Mouse (Mus musculus) hindbrain, embryonic 11.5 days (tissue): ENCODE measurements around the gene Lbx2. TPM values are rescaled to one million over a fixed set of nuclear protein-coding genes. Genes with fewer than 3 reads are reported as not detected.

Experiments
- ATAC-seq: fragments of 200-750 bp; cut with Nextera tagmentation; 2 replicates; pipeline ENCODE4 v1.8.0; 2017; ENCODE audit warnings: mild to moderate bottlenecking, moderate TSS enrichment, moderate library complexity; ENCODE audit not compliant: low FRiP score
- DNase-seq: peaks from one replicate; pipeline ENCODE4 v3.0.0-alpha.2; 2015; ENCODE audit warnings: low spot score
- H3K27ac ChIP-seq: fragments of 300-500 bp; sonication (generic); 2 replicates; pipeline ENCODE4 v1.5.1; 2014; ENCODE audit warnings: mild to moderate bottlenecking, low read depth, low read length
- H3K27me3 ChIP-seq: fragments of 300-500 bp; sonication (generic); 2 replicates; pipeline ENCODE4 v1.6.1; 2014; ENCODE audit warnings: mild to moderate bottlenecking, low read length, moderate library complexity, mixed read lengths; ENCODE audit not compliant: control insufficient read depth, insufficient read depth
- H3K36me3 ChIP-seq: fragments of 300-500 bp; sonication (generic); 2 replicates; pipeline ENCODE4 v1.6.1; 2014; ENCODE audit warnings: mild to moderate bottlenecking, low read length, moderate library complexity, mixed read lengths; ENCODE audit not compliant: control insufficient read depth, insufficient read depth
- H3K4me1 ChIP-seq: fragments of 300-500 bp; sonication (generic); replicated peaks from 2 replicates; pipeline ENCODE4 v1.6.1; 2014; ENCODE audit warnings: low read length, mixed read lengths; ENCODE audit not compliant: control insufficient read depth, insufficient read depth
- H3K4me2 ChIP-seq: fragments of 300-500 bp; sonication (generic); replicated peaks from 2 replicates; pipeline ENCODE4 v1.6.1; 2014; ENCODE audit warnings: mild to moderate bottlenecking, low read depth, low read length
- H3K4me3 ChIP-seq: fragments of 300-500 bp; sonication (generic); 2 replicates; pipeline ENCODE4 v1.5.1; 2014; ENCODE audit warnings: low read depth, low read length
- H3K9ac ChIP-seq: fragments of 300-500 bp; sonication (generic); 2 replicates; pipeline ENCODE4 v1.6.1; 2014; ENCODE audit warnings: low read depth, low read length
- H3K9me3 ChIP-seq: fragments of 300-500 bp; sonication (generic); 2 replicates; pipeline ENCODE4 v1.6.1; 2016; ENCODE audit warnings: low read length; ENCODE audit not compliant: control insufficient read depth
- WGBS: fragments of 180-500 bp; shearing (Covaris S2); extraction: QIAGEN DNeasy Blood & Tissue Kit; methylation state at CpG from one replicate; pipeline ENCODE4 v1.1.7; 2014; 5-methylcytosine and 5-hydroxymethylcytosine counted together
- polyA plus RNA-seq: library from polyadenylated mRNA; unstranded; fragments of >200 nt; fragmentation: Nextera tagmentation; extraction: Ambion mirVana; gene quantifications from 2 replicates; pipeline ENCODE4 v1.2.1, GENCODE M21; 2014

The Lbx2 gene
- 0.38 TPM in 1 of 2 replicates, not detected in the other for polyA plus RNA-seq

- no peak for ATAC-seq
- no peak within 1 kb of the TSS; the same call in 1 of the 2 replicates for H3K4me3 ChIP-seq
- no peak for DNase-seq
Measured at GRCm38 (mm10) chr6:83086121-83087035, at the start of gene Lbx2. Gene Lbx2 (plus strand): TSS chr6:83086367.

DNA sequence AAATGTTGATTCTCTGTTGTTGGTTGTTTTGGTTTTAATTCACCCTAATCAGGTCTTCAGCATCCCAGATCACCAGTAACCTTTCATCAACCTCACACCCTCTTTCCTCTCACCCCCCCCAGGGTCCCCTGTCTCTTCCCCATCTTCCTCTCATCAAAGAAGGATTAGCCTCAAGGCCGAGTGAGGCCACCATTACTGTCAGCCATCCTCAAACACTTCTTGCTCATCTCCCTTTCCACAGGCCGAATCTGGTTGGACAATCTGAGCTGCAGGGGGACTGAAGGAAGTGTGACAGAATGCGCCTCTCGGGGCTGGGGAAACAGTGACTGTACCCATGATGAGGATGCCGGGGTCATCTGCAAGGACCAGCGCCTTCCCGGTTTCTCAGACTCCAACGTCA lies 49.0 kb upstream of the Lbx2 start:
- ATAC-seq (no peak), DNase-seq (no peak)
- Histone ChIP-seq H3K27ac (no peak overlapping the region), H3K4me1 (peaks cover 8% of the 10 kb centered on the region), H3K4me2 (no peak overlapping the region), H3K9me3 (no peaks in the 10 kb centered on the region), H3K4me3 (no peak overlapping the region), H3K36me3 (no peaks in the 10 kb centered on the region), H3K9ac (no peak overlapping the region), H3K27me3 (peaks cover 13% of the 10 kb centered on the region)
- 82% methylated on average over 8 of the region's 8 CpGs for WGBS

More at GRCm38 (mm10) chr6:83086121-83087035, at the start of gene Lbx2:
- Histone ChIP-seq H3K9ac (no peak within 1 kb of the TSS), H3K4me1 (peaks cover 4% of the 10 kb centered on the region; the same call in 1 of the 2 replicates), H3K9me3 (no peaks in the 10 kb centered on the region), H3K4me2 (no peak within 1 kb of the TSS; the same call in 1 of the 2 replicates), H3K27me3 (peaks cover 70% of the 10 kb centered on the region), H3K36me3 (no peaks in the 10 kb centered on the region), H3K27ac (no peak within 1 kb of the TSS)
- WGBS = 3% methylated on average over 28 of the region's 42 CpGs

DNA sequence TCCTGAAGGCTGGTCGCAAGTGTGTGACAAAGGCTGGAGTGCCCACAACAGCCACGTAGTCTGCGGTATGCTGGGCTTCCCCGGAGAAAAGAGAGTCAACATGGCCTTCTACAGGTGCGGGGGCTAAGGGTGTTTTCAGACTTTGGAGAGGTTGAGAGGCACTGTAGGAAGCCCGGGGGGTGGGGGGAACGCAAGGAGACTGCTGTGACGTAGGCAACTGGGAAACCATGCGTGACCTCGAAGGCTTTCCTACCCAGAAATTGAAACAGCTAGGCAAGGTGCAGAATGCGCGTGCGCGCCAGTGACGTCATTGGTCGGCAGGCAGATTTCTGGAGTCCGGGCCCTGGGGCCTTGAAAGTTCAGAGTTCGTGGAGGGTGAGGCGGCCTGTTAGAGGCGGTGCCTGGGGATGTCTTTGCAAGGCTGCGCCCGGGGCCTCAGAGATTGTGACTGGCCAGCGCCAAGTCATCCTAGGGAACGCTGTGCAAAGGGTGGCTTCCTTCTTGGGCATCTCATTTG lies 47.6 kb upstream of the Lbx2 start:
- no peaks in the 10 kb centered on the region for H3K36me3 ChIP-seq
- peak overlapping the region; percentile 40 for H3K9ac ChIP-seq
- peak overlapping the region; percentile 53 for H3K4me2 ChIP-seq
- peak overlapping the region; percentile 7; the same call in 1 of the 2 replicates for H3K4me3 ChIP-seq
- DNase-seq (peak; percentile 92), ATAC-seq (peak; percentile 62)
- H3K27me3 ChIP-seq = 0 out of 2 replicates have a peak, but pooled peaks cover 5% of the 10 kb centered on the region
- WGBS = 9% methylated on average over 24 of the region's 24 CpGs
- no peak overlapping the region for H3K27ac ChIP-seq
- H3K9me3 ChIP-seq = no peaks in the 10 kb centered on the region
- H3K4me1 ChIP-seq = peaks cover 6% of the 10 kb centered on the region

DNA sequence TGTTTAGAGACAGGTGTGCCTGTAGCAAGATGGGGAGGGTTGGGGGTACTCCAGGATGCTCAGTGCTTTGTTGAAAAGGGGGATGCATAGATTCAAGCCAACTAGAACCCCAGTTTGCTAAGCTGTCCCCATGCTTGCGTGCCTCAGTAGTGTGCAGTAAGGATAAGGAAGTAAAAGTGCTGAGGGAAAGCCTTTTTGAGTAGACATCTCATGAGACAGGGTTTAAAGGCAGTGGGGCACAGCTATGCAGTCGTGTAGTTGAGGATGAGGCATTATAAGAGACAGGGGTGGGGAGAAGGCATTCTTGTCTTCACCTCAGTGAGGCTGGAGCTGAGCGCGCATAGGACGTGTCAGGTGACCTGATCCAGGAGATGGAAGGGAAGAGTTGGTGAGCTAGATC lies 45.6 kb upstream of the Lbx2 start:
- WGBS = 78% methylated on average over 5 of the region's 5 CpGs
- no peak for ATAC-seq
- no peak overlapping the region for H3K4me3 ChIP-seq

GRCm38 (mm10) chr6:83043561-83043960 lies 42.6 kb upstream of the Lbx2 start:
- ATAC-seq (no peak), DNase-seq (no peak)
- 67% methylated on average over 6 of the region's 6 CpGs for WGBS
- no peak overlapping the region for H3K9ac ChIP-seq
- no peaks in the 10 kb centered on the region for H3K9me3 ChIP-seq
- no peaks in the 10 kb centered on the region for H3K36me3 ChIP-seq
- no peak overlapping the region for H3K27ac ChIP-seq
- no peaks in the 10 kb centered on the region for H3K27me3 ChIP-seq
- H3K4me2 ChIP-seq = no peak overlapping the region
- H3K4me3 ChIP-seq = no peak overlapping the region
- peaks cover 3% of the 10 kb centered on the region; the same call in 1 of the 2 replicates for H3K4me1 ChIP-seq

More for the DNA sequence above, 45.6 kb upstream of the Lbx2 start:
- no peak for DNase-seq
- peaks cover 5% of the 10 kb centered on the region for H3K4me1 ChIP-seq
- H3K9me3 ChIP-seq = no peaks in the 10 kb centered on the region
- no peaks in the 10 kb centered on the region for H3K27me3 ChIP-seq
- H3K9ac ChIP-seq = no peak overlapping the region
- no peaks in the 10 kb centered on the region for H3K36me3 ChIP-seq
- H3K27ac ChIP-seq = no peak overlapping the region
- no peak overlapping the region for H3K4me2 ChIP-seq

GRCm38 (mm10) chr6:83043993-83044392 lies 42.2 kb upstream of the Lbx2 start:
- H3K27ac ChIP-seq = no peak overlapping the region
- ATAC-seq = no peak
- H3K4me3 ChIP-seq = no peak overlapping the region
- H3K9me3 ChIP-seq = no peaks in the 10 kb centered on the region
- no peaks in the 10 kb centered on the region for H3K4me1 ChIP-seq
- no peak overlapping the region for H3K9ac ChIP-seq
- no peak overlapping the region for H3K4me2 ChIP-seq
- no peaks in the 10 kb centered on the region for H3K36me3 ChIP-seq
- no peaks in the 10 kb centered on the region for H3K27me3 ChIP-seq
- DNase-seq = no peak
- WGBS = 91% methylated on average over 5 of the region's 5 CpGs

- no peaks in the 10 kb centered on the region for H3K9me3 ChIP-seq
- H3K9ac ChIP-seq = no peak overlapping the region
- no peaks in the 10 kb centered on the region for H3K27me3 ChIP-seq
- ATAC-seq = no peak
- WGBS = 63% methylated on average over 9 of the region's 9 CpGs
- H3K4me2 ChIP-seq = no peak overlapping the region
- H3K4me1 ChIP-seq = no peaks in the 10 kb centered on the region
- DNase-seq = no peak
- no peaks in the 10 kb centered on the region for H3K36me3 ChIP-seq
- H3K4me3 ChIP-seq = no peak overlapping the region
- H3K27ac ChIP-seq = no peak overlapping the region
Measured at GRCm38 (mm10) chr6:83044742-83045141, 41.4 kb upstream of the Lbx2 start.

- WGBS = 69% methylated on average over 10 of the region's 10 CpGs
- Histone ChIP-seq H3K4me1 (peaks cover 6% of the 10 kb centered on the region; the same call in 1 of the 2 replicates), H3K4me2 (no peak overlapping the region), H3K9ac (no peak overlapping the region), H3K4me3 (no peak overlapping the region), H3K27me3 (no peaks in the 10 kb centered on the region), H3K36me3 (no peaks in the 10 kb centered on the region), H3K27ac (no peak overlapping the region), H3K9me3 (no peaks in the 10 kb centered on the region)
- no peak for DNase-seq
- no peak for ATAC-seq
Measured at GRCm38 (mm10) chr6:83049367-83049766, 36.8 kb upstream of the Lbx2 start.
